Mouse (Mus musculus) CH12.LX (cell line): ENCODE results near the gene Cgas. TPM values are rescaled to one million over a fixed set of nuclear protein-coding genes. Genes with fewer than 3 reads are reported as not detected.

Source experiments
- DNase-seq: peaks from one replicate; pipeline ENCODE4 v3.0.0-alpha.2; 2013; ENCODE audit errors: extremely low read depth
- H3K27ac ChIP-seq: 2 replicates; pipeline ENCODE4 v1.5.1; 2012; ENCODE audit warnings: low read depth, mild to moderate bottlenecking, control low read depth, moderate library complexity; ENCODE audit not compliant: insufficient read depth
- H3K27me3 ChIP-seq: replicated peaks from 2 replicates; pipeline ENCODE3; 2012; ENCODE audit warnings: inconsistent platforms
- H3K36me3 ChIP-seq, 2 experiments: replicated peaks in 1 of 2; 2 replicates each; pipeline versions ENCODE3 to v1.6.1; 2012; ENCODE audit warnings: inconsistent platforms in 1 of 2, low read length in 1 of 2, mild to moderate bottlenecking in 1 of 2, mixed read lengths in 1 of 2, moderate library complexity in 1 of 2; ENCODE audit not compliant: control insufficient read depth in 1 of 2, insufficient read depth in 1 of 2
- H3K4me1 ChIP-seq, 2 experiments: 2 replicates each; pipeline ENCODE4 v1.6.1; 2012; ENCODE audit warnings: inconsistent platforms in 1 of 2, moderate library complexity in 1 of 2; ENCODE audit not compliant: insufficient read depth in 2 of 2, control insufficient read depth in 1 of 2
- H3K4me2 ChIP-seq: 2 replicates; pipeline ENCODE4 v1.6.1; 2012; ENCODE audit warnings: low read depth, mild to moderate bottlenecking, control low read depth; ENCODE audit not compliant: poor library complexity, insufficient read depth, severe bottlenecking
- H3K4me3 ChIP-seq, 3 experiments: fragments of 150-350 bp in 1 of 3; sonication (generic) in 1 of 3; replicated peaks in 1 of 3; 2 replicates each; pipeline versions ENCODE3 to v1.5.1; 2011 to 2012; ENCODE audit warnings: low read depth in 2 of 3, low read length in 2 of 3, mild to moderate bottlenecking in 2 of 3, moderate library complexity in 2 of 3, control low read depth in 1 of 3, improper control_type of control experiment in 1 of 3, inconsistent platforms in 1 of 3, mixed read lengths in 1 of 3; ENCODE audit not compliant: poor library complexity in 1 of 3
- H3K79me2 ChIP-seq: replicated peaks from 2 replicates; pipeline ENCODE4 v1.6.1; 2012; ENCODE audit warnings: mild to moderate bottlenecking, moderate library complexity; ENCODE audit not compliant: control insufficient read depth, poor library complexity, insufficient read depth, severe bottlenecking; ENCODE audit errors: extremely low read depth
- H3K9ac ChIP-seq: 2 replicates; pipeline ENCODE4 v1.6.1; 2012; ENCODE audit warnings: low read depth, mild to moderate bottlenecking, control low read depth, moderate library complexity; ENCODE audit not compliant: insufficient read depth
- H3K9me3 ChIP-seq: replicated peaks from 2 replicates; pipeline ENCODE3; 2012; ENCODE audit warnings: low read length, inconsistent platforms, mixed read lengths
- CHD1 ChIP-seq: IDR thresholded peaks from 2 replicates; pipeline ENCODE4 v1.6.1; 2012; ENCODE audit warnings: low read depth, low read length, improper control_type of control experiment, inconsistent platforms
- CTCF ChIP-seq, 2 experiments: IDR thresholded peaks in 1 of 2; conservative IDR thresholded peaks in 1 of 2; 2 replicates each; pipeline ENCODE4 v1.5.1; 2011 to 2012; ENCODE audit warnings: low read depth in 2 of 2, low read length in 2 of 2, improper control_type of control experiment in 1 of 2, inconsistent platforms in 1 of 2, mild to moderate bottlenecking in 1 of 2, moderate library complexity in 1 of 2
- ELF1 ChIP-seq: IDR thresholded peaks from 2 replicates; pipeline ENCODE4 v1.6.1; 2014; ENCODE audit warnings: low read depth, mild to moderate bottlenecking, inconsistent platforms, low read length, improper control_type of control experiment
- EP300 ChIP-seq: IDR thresholded peaks from 2 replicates; pipeline ENCODE4 v1.6.1; 2011; ENCODE audit warnings: low read length, improper control_type of control experiment
- JUND ChIP-seq: conservative IDR thresholded peaks from 2 replicates; pipeline ENCODE4 v1.6.1; 2011; ENCODE audit warnings: low read depth, low read length, improper control_type of control experiment
- MEF2A ChIP-seq: IDR thresholded peaks from 2 replicates; pipeline ENCODE4 v1.6.1; 2014; ENCODE audit warnings: low read depth, mild to moderate bottlenecking, inconsistent platforms, low read length, improper control_type of control experiment, borderline replicate concordance
- MXI1 ChIP-seq: IDR thresholded peaks from 2 replicates; pipeline ENCODE4 v1.6.1; 2011; ENCODE audit warnings: mild to moderate bottlenecking, low read depth, low read length, improper control_type of control experiment
- MYC ChIP-seq: IDR thresholded peaks from 2 replicates; pipeline ENCODE4 v1.6.1; 2011; ENCODE audit warnings: low read depth, mild to moderate bottlenecking, improper control_type of control experiment, low read length
- NELFE ChIP-seq: IDR thresholded peaks from 2 replicates; pipeline ENCODE4 v1.6.1; 2011; ENCODE audit warnings: low read depth, low read length, improper control_type of control experiment
- NRF1 ChIP-seq: IDR thresholded peaks from 2 replicates; pipeline ENCODE4 v1.6.1; 2014; ENCODE audit warnings: low read depth, mild to moderate bottlenecking, inconsistent platforms, low read length, improper control_type of control experiment, moderate library complexity
- RAD21 ChIP-seq: IDR thresholded peaks from 2 replicates; pipeline ENCODE4 v1.6.1; 2011; ENCODE audit warnings: low read depth, mild to moderate bottlenecking, low read length, improper control_type of control experiment, moderate library complexity
- SMC3 ChIP-seq: IDR thresholded peaks from 2 replicates; pipeline ENCODE4 v1.6.1; 2011; ENCODE audit warnings: low read depth, low read length, improper control_type of control experiment
- USF1 ChIP-seq: IDR thresholded peaks from 2 replicates; pipeline ENCODE4 v1.6.1; 2014; ENCODE audit warnings: low read depth, mild to moderate bottlenecking, inconsistent platforms, low read length, improper control_type of control experiment
- USF2 ChIP-seq: conservative IDR thresholded peaks from 2 replicates; pipeline ENCODE4 v1.6.1; 2011; ENCODE audit warnings: low read depth, low read length, improper control_type of control experiment
- ZC3H11A ChIP-seq: IDR thresholded peaks from 2 replicates; pipeline ENCODE4 v1.6.1; 2012; ENCODE audit warnings: low read depth, mild to moderate bottlenecking, inconsistent platforms, low read length, improper control_type of control experiment
- dilution Hi-C: fragments of 300-500 bp; cut with MboI; formaldehyde crosslinking; loops from 2 replicates; pipeline ENCODE4 v1.14.3; 2020; ENCODE audit warnings: low sequenced_read_pairs; ENCODE audit not compliant: extremely low pct_unique_long_range_greater_than_20kb, extremely low pct_ligation_motif_present
- in situ Hi-C: fragments of 300-500 bp; cut with MboI; formaldehyde crosslinking; loops from 3 replicates; pipeline ENCODE4 v1.14.3; 2019; ENCODE audit warnings: low sequenced_read_pairs, low pct_ligation_motif_present, low pct_unique_long_range_greater_than_20kb, mixed read lengths
- polyA plus RNA-seq: library from polyadenylated mRNA; unstranded; fragments of >175 nt; gene quantifications from 2 replicates; pipeline ENCODE4 v1.2.1, GENCODE M21; 2012; ENCODE audit warnings: low read depth; ENCODE audit not compliant: insufficient read length
- total RNA-seq, 2 experiments: library from RNA; depleted of rRNA; stranded (reverse); fragments of 300-350 nt in 1 of 2; fragments of >200 nt in 1 of 2; gene quantifications; 2 replicates each; pipeline ENCODE4 v1.2.3; 2012 to 2014

Gene Cgas
- total and polyA plus RNA-seq, 3 experiments = not detected

DNA sequence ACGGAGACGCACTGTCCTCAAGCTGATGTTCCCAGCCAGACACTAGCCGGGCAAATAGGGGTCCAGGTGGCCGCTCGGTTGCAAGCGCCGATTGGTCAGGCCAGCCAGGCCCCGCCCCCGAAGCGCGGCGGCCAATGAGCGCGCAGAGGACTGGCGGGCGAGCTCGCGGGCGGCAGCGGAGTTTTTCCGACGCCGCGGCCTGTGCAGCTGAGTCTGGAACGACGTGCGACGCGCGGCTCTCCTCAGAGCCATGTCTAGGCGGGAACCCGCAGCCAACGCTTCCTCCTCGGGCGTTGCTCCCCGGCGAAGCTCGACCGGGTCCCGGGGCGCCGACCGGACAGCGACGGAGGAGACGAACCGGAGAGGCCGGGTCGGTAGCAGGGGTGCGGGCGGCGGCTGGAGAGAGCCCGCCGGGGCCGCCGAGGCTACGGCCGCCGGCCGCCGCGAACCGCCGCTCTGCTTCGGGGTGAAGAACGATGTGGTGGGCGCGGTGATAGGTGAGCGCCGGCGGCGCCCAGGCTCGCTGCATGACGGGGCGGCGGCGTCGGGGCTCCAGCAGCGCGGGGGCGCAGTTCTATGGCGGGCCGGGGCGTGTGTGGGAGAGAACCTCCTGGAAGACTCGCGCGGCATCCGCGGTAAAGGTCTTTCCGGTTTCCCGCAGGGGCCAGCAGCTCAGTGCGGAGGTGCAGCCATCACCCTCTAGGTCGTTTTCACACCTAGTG, 47.2 kb downstream of the Cgas start, which contains the start of gene Ddx43:
Gene Ddx43, plus strand, starts transcription at position 148 of the 722 bp plus-strand sequence.
- Histone ChIP-seq H3K9ac (no peak within 1 kb of the TSS), H3K4me1 (no peaks in the 10 kb centered on the region), H3K9me3 (peaks cover 5% of the 10 kb centered on the region), H3K36me3 (no peaks in the 10 kb centered on the region), H3K4me3 (no peak within 1 kb of the TSS), H3K27me3 (peaks cover 10% of the 10 kb centered on the region), H3K4me2 (no peak within 1 kb of the TSS), H3K79me2 (no peaks in the 10 kb centered on the region), H3K27ac (no peak within 1 kb of the TSS)
- TF ChIP-seq USF2 = no peak
- TF ChIP-seq USF1 = no peak
- TF ChIP-seq SMC3 = no peak
- TF ChIP-seq ZC3H11A = no peak
- TF ChIP-seq CHD1 = no peak
- TF ChIP-seq NRF1 = no peak
- TF ChIP-seq JUND = no peak
- TF ChIP-seq MYC = no peak
- no peak for TF ChIP-seq CTCF (conservative IDR thresholded peaks at IDR 0.05 in 1 of 2, IDR thresholded peaks at IDR 0.05 in 1 of 2; ENCODE audit: low read depth in 2 of 2, low read length in 2 of 2)
- no peak for TF ChIP-seq NELFE
- in situ Hi-C loops = no loop called here
- dilution Hi-C loops = no loop called here
- DNase-seq = no peak

DNA sequence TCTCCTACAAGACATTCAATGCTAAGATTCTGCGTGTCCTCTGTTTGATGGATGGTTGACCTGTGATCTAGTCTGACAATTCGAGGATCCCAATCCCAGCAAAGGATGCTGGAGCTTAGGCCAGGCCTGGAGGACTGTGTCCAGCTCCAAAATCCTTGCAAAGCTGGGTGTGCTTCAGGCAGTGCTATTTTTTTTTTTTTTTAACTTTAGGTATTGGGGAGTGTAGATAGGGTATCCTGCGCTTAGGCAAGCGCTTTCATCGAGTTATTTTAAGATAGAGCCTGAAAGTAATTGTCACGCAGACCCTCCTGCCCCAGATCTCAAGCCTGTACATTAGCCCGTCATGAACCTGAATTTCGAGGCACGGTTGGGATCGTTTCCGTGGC, 47.8 kb downstream of the Cgas start:
- Histone ChIP-seq H3K27me3 (peaks cover 11% of the 10 kb centered on the region), H3K4me2 (no peak overlapping the region), H3K9ac (no peak overlapping the region), H3K4me3 (no peak overlapping the region), H3K79me2 (no peaks in the 10 kb centered on the region), H3K27ac (no peak overlapping the region), H3K9me3 (peaks cover 5% of the 10 kb centered on the region), H3K36me3 (no peaks in the 10 kb centered on the region), H3K4me1 (no peaks in the 10 kb centered on the region)
- TF ChIP-seq MXI1 = no peak
- no peak for TF ChIP-seq RAD21
- no peak for TF ChIP-seq EP300
- TF ChIP-seq USF2 = no peak
- TF ChIP-seq CTCF (conservative IDR thresholded peaks at IDR 0.05 in 1 of 2, IDR thresholded peaks at IDR 0.05 in 1 of 2; ENCODE audit: low read depth in 2 of 2, low read length in 2 of 2) = no peak
- no peak for TF ChIP-seq ZC3H11A
- no peak for TF ChIP-seq NELFE
- TF ChIP-seq MEF2A = no peak
- no peak for TF ChIP-seq JUND
- no peak for TF ChIP-seq ELF1
- dilution Hi-C loops = no loop called here
- in situ Hi-C loops = no loop called here
- DNase-seq = no peak
